Mouse (Mus musculus): ENCODE results near the gene Hoxb9. TPM values are rescaled to one million over a fixed set of nuclear protein-coding genes. Genes with fewer than 3 reads are reported as not detected.

The Hoxb9 gene
- polyA plus RNA-seq, 1 experiment, result 0.04 TPM

GRCm38 (mm10) chr11:96295092-96295835 lies 24.0 kb downstream of the Hoxb9 start:
- TF ChIP-seq POLR2A (IDR thresholded peaks at IDR 0.05; ENCODE audit: borderline replicate concordance, extremely low read depth, insufficient read depth, insufficient read length, poor library complexity, severe bottlenecking) (no peak), CTCF (IDR thresholded peaks at IDR 0.05; ENCODE audit: borderline replicate concordance, extremely low read depth, insufficient read depth, insufficient read length) (no peak)

GRCm38 (mm10) chr11:96296997-96297396 lies 25.7 kb downstream of the Hoxb9 start:
- no peak for DNase-seq (ENCODE audit: low read depth)
- TF ChIP-seq POLR2A (IDR thresholded peaks at IDR 0.05; ENCODE audit: borderline replicate concordance, extremely low read depth, insufficient read depth, insufficient read length, poor library complexity, severe bottlenecking), result no peak
- peak; percentile 3; the same call in 1 of the 2 replicates for TF ChIP-seq CTCF (IDR thresholded peaks at IDR 0.05; ENCODE audit: borderline replicate concordance, extremely low read depth, insufficient read depth, insufficient read length)

More at GRCm38 (mm10) chr11:96295092-96295835, 24.0 kb downstream of the Hoxb9 start:
- DNase-seq (ENCODE audit: low read depth), result no peak

GRCm38 (mm10) chr11:96297428-96297827 lies 26.2 kb downstream of the Hoxb9 start:
- DNase-seq (ENCODE audit: low read depth), result no peak
- TF ChIP-seq CTCF (IDR thresholded peaks at IDR 0.05; ENCODE audit: borderline replicate concordance, extremely low read depth, insufficient read depth, insufficient read length) (no peak), POLR2A (IDR thresholded peaks at IDR 0.05; ENCODE audit: borderline replicate concordance, extremely low read depth, insufficient read depth, insufficient read length, poor library complexity, severe bottlenecking) (no peak)

GRCm38 (mm10) chr11:96297968-96298635 lies 26.8 kb downstream of the Hoxb9 start:
- TF ChIP-seq POLR2A (IDR thresholded peaks at IDR 0.05; ENCODE audit: borderline replicate concordance, extremely low read depth, insufficient read depth, insufficient read length, poor library complexity, severe bottlenecking) (no peak), CTCF (IDR thresholded peaks at IDR 0.05; ENCODE audit: borderline replicate concordance, extremely low read depth, insufficient read depth, insufficient read length) (no peak)
- no peak for DNase-seq (ENCODE audit: low read depth)

- no peak for TF ChIP-seq CTCF (IDR thresholded peaks at IDR 0.05; ENCODE audit: borderline replicate concordance, extremely low read depth, insufficient read depth, insufficient read length)
- no peak for TF ChIP-seq POLR2A (IDR thresholded peaks at IDR 0.05; ENCODE audit: borderline replicate concordance, extremely low read depth, insufficient read depth, insufficient read length, poor library complexity, severe bottlenecking)
- DNase-seq (ENCODE audit: low read depth), result no peak
These were observed 27.8 kb downstream of the Hoxb9 start for GRCm38 (mm10) chr11:96298895-96299667.

GRCm38 (mm10) chr11:96299781-96300180 lies 28.5 kb downstream of the Hoxb9 start:
- no peak for DNase-seq (ENCODE audit: low read depth)
- TF ChIP-seq POLR2A (IDR thresholded peaks at IDR 0.05; ENCODE audit: borderline replicate concordance, extremely low read depth, insufficient read depth, insufficient read length, poor library complexity, severe bottlenecking) (no peak), CTCF (IDR thresholded peaks at IDR 0.05; ENCODE audit: borderline replicate concordance, extremely low read depth, insufficient read depth, insufficient read length) (no peak)

GRCm38 (mm10) chr11:96300354-96301063 lies 29.3 kb downstream of the Hoxb9 start:
- DNase-seq (ENCODE audit: low read depth), result no peak

GRCm38 (mm10) chr11:96301064-96301431 lies 29.8 kb downstream of the Hoxb9 start:
- no peak for DNase-seq (ENCODE audit: low read depth)
- no peak for TF ChIP-seq CTCF (IDR thresholded peaks at IDR 0.05; ENCODE audit: borderline replicate concordance, extremely low read depth, insufficient read depth, insufficient read length)
- no peak for TF ChIP-seq POLR2A (IDR thresholded peaks at IDR 0.05; ENCODE audit: borderline replicate concordance, extremely low read depth, insufficient read depth, insufficient read length, poor library complexity, severe bottlenecking)

More at GRCm38 (mm10) chr11:96300354-96301063, 29.3 kb downstream of the Hoxb9 start:
- TF ChIP-seq CTCF (IDR thresholded peaks at IDR 0.05; ENCODE audit: borderline replicate concordance, extremely low read depth, insufficient read depth, insufficient read length) (no peak), POLR2A (IDR thresholded peaks at IDR 0.05; ENCODE audit: borderline replicate concordance, extremely low read depth, insufficient read depth, insufficient read length, poor library complexity, severe bottlenecking) (no peak)

- TF ChIP-seq CTCF (IDR thresholded peaks at IDR 0.05; ENCODE audit: borderline replicate concordance, extremely low read depth, insufficient read depth, insufficient read length) (no peak), POLR2A (IDR thresholded peaks at IDR 0.05; ENCODE audit: borderline replicate concordance, extremely low read depth, insufficient read depth, insufficient read length, poor library complexity, severe bottlenecking) (no peak)
- no peak for DNase-seq (ENCODE audit: low read depth)
These were observed 30.6 kb downstream of the Hoxb9 start for GRCm38 (mm10) chr11:96301837-96302236.

- no peak for TF ChIP-seq CTCF (IDR thresholded peaks at IDR 0.05; ENCODE audit: borderline replicate concordance, extremely low read depth, insufficient read depth, insufficient read length)
- no peak for DNase-seq (ENCODE audit: low read depth)
These were observed 31.3 kb downstream of the Hoxb9 start for GRCm38 (mm10) chr11:96302381-96303150.
